Mouse (Mus musculus): ENCODE data around the gene Krt35. TPM values are rescaled to one million over a fixed set of nuclear protein-coding genes. Genes with fewer than 3 reads are reported as not detected.
A peak's percentile ranks its signal among the peaks of the same experiment; 100 is the strongest.

Krt35 gene
- polyA plus RNA-seq (2015; fragmentation: Nextera tagmentation; extraction: Ambion mirVana): not detected in 2 replicates

DNA sequence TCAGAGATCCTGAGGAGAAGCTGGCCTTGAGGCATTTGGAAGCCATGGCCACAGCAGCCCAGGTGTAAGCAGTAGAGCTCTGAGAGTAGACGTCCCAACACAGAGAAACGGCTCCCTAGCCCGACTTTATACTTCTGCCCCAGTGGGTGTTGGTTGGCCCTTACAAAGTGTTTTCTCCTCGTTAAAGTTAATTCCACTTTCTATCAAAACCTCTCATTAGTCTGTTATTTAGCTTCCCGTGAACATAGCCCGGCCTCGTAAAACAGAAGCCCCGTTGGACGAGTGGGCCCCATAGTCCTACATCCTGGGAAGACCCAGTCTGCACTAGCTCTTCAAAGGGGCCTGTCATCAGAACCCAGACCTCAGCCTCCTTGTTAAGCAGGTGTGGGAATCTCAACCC, at the start of gene Krt35:
Gene Krt35, minus strand, starts transcription at position 101 of the 400 bp plus-strand sequence.
- ATAC-seq (ENCODE audit: low read depth) (no peak), DNase-seq (no peak)
- Histone ChIP-seq H3K27me3 (no peaks in the 10 kb centered on the region), H3K27ac (no peak within 1 kb of the TSS), H3K9ac (no peak within 1 kb of the TSS), H3K4me2 (no peak within 1 kb of the TSS), H3K36me3 (no peaks in the 10 kb centered on the region), H3K9me3 (replicated peaks) (no peaks in the 10 kb centered on the region), H3K4me3 (replicated peaks) (no peak within 1 kb of the TSS), H3K4me1 (replicated peaks) (no peaks in the 10 kb centered on the region)
- 78% methylated on average over 9 of the region's 9 CpGs for WGBS (ENCODE audit: insufficient replicate concordance)

DNA sequence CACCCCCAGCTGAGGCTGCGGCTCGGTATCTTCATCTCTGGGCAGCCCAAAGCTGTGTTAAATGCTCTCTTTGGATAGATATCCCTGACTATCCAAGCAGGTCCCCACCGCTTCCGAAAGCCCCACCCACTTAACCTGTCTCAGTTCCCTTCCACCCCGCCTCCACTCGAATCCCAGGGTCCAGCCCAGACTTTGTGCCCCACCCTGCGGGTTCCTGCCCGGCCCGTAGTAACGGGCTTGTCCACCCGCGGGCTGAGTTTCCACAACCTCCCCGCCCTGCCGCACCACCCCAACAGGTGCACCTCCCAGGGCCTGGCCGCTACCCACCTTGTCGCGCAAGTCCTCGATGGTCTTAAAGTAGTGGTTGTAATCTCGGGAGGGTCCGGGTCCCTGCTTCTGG, 49.1 kb upstream of the Krt35 start:
- Histone ChIP-seq H3K4me1 (replicated peaks) (no peaks in the 10 kb centered on the region), H3K9ac (no peak overlapping the region), H3K4me2 (peak overlapping the region; percentile 48), H3K27me3 (peaks cover 30% of the 10 kb centered on the region), H3K9me3 (replicated peaks) (no peaks in the 10 kb centered on the region), H3K36me3 (no peaks in the 10 kb centered on the region), H3K4me3 (replicated peaks) (peak overlapping the region; percentile 25), H3K27ac (no peak overlapping the region)
- ATAC-seq (ENCODE audit: low read depth) (no peak), DNase-seq (no peak)
- 2% methylated on average over 20 of the region's 20 CpGs for WGBS (ENCODE audit: insufficient replicate concordance)

DNA sequence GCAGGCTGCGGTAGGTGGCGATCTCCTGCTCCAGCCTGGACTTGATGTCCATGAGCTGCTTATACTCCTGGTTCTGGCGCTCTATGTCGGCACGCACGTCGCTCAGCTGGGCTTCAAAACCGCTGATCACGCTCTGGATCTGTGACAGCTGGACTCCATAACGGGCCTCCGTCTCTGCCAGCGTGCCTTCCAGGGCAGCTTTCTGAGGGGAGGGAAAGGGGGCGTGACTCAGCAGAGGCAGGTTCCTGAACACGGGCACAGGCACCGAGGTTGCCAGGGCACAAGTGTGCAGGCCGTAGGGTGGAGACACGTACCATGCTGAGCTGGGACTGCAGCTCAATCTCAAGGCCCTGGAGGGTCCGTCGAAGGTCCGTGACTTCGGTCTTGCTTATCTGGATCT, 44.9 kb upstream of the Krt35 start:
- Histone ChIP-seq H3K9ac (no peak overlapping the region), H3K27me3 (peaks cover 20% of the 10 kb centered on the region), H3K4me3 (replicated peaks) (no peak overlapping the region), H3K9me3 (replicated peaks) (no peaks in the 10 kb centered on the region), H3K36me3 (no peaks in the 10 kb centered on the region), H3K4me1 (replicated peaks) (no peaks in the 10 kb centered on the region), H3K4me2 (no peak overlapping the region), H3K27ac (no peak overlapping the region)
- 83% methylated on average over 21 of the region's 21 CpGs for WGBS (ENCODE audit: insufficient replicate concordance)
- ATAC-seq (ENCODE audit: low read depth) (no peak), DNase-seq (no peak)

GRCm38 (mm10) chr11:100139391-100139790, 43.4 kb upstream of the Krt35 start:
- no peaks in the 10 kb centered on the region for H3K4me1 ChIP-seq (replicated peaks)
- H3K4me2 ChIP-seq: no peak overlapping the region
- no peak for DNase-seq
- ATAC-seq (ENCODE audit: low read depth): no peak
- no peaks in the 10 kb centered on the region for H3K9me3 ChIP-seq (replicated peaks)
- no peaks in the 10 kb centered on the region for H3K36me3 ChIP-seq
- H3K4me3 ChIP-seq (replicated peaks): no peak overlapping the region
- 69% methylated on average over 2 of the region's 2 CpGs for WGBS (ENCODE audit: insufficient replicate concordance)
- H3K27ac ChIP-seq: no peak overlapping the region
- H3K27me3 ChIP-seq: peaks cover 4% of the 10 kb centered on the region
- H3K9ac ChIP-seq: no peak overlapping the region

DNA sequence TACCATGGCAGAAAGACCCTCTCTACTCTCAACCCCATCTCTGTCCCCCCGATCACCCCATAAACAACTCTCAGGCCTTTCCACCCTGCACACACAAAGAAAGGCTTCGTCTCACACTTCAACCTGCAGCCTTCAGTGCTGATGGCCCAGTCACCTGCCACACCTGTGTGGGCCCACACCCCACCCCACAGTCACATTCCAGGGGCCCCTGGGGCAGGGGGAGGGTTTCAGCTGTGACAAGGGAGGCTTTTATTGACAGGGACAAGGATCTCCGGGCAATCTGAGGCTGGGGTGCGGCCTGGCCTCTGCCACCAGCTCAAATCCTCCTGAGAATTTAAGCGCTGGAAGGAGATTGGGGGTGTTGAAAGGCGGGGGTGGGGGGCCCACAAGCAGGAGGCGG, 42.8 kb upstream of the Krt35 start:
- DNase-seq (no peak), ATAC-seq (ENCODE audit: low read depth) (no peak)
- H3K36me3 ChIP-seq: no peaks in the 10 kb centered on the region
- WGBS (ENCODE audit: insufficient replicate concordance): 50% methylated on average over 7 of the region's 7 CpGs
- H3K4me2 ChIP-seq: no peak overlapping the region
- no peak overlapping the region for H3K4me3 ChIP-seq (replicated peaks)
- no peaks in the 10 kb centered on the region for H3K9me3 ChIP-seq (replicated peaks)
- H3K27me3 ChIP-seq: no peaks in the 10 kb centered on the region
- no peak overlapping the region for H3K9ac ChIP-seq
- H3K27ac ChIP-seq: no peak overlapping the region
- H3K4me1 ChIP-seq (replicated peaks): no peaks in the 10 kb centered on the region

DNA sequence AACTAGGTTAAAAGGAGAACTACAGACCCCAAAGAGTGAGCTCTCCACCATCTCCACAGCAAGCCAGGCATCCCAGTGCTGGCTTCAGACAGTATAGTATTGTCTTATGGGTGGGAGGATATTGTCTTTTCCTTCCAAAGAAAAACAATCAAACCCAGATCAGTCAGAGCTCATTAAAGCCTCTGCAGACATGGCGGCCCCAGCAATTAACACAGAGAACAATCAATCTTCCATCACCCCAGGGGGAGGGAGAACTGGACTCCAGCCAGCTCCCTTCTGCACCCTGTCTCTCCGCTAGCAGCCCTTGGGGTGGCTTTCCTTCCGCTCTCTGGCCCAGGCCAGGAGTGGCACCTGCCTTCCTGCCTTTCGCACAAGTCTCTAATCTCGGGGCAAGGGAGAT, 41.7 kb upstream of the Krt35 start:
- no peaks in the 10 kb centered on the region for H3K9me3 ChIP-seq (replicated peaks)
- DNase-seq (no peak), ATAC-seq (ENCODE audit: low read depth) (no peak)
- H3K27ac ChIP-seq: no peak overlapping the region
- H3K4me1 ChIP-seq (replicated peaks): no peaks in the 10 kb centered on the region
- no peak overlapping the region for H3K4me2 ChIP-seq
- H3K27me3 ChIP-seq: no peaks in the 10 kb centered on the region
- H3K4me3 ChIP-seq (replicated peaks): no peak overlapping the region
- 52% methylated on average over 5 of the region's 5 CpGs for WGBS (ENCODE audit: insufficient replicate concordance)
- H3K9ac ChIP-seq: no peak overlapping the region
- H3K36me3 ChIP-seq: no peaks in the 10 kb centered on the region

- H3K36me3 ChIP-seq: no peaks in the 10 kb centered on the region
- ATAC-seq (ENCODE audit: low read depth): no peak
- DNase-seq: no peak
- H3K4me2 ChIP-seq: no peak overlapping the region
- H3K27me3 ChIP-seq: no peaks in the 10 kb centered on the region
- H3K9ac ChIP-seq: no peak overlapping the region
- no peaks in the 10 kb centered on the region for H3K9me3 ChIP-seq (replicated peaks)
- no peaks in the 10 kb centered on the region for H3K4me1 ChIP-seq (replicated peaks)
- no peak overlapping the region for H3K4me3 ChIP-seq (replicated peaks)
- WGBS (ENCODE audit: insufficient replicate concordance): 25% methylated on average over 5 of the region's 5 CpGs
- no peak overlapping the region for H3K27ac ChIP-seq
Measured at GRCm38 (mm10) chr11:100136559-100136958, 40.5 kb upstream of the Krt35 start.

GRCm38 (mm10) chr11:100135731-100136130, 39.7 kb upstream of the Krt35 start, which contains the start of gene Krt15:
Gene Krt15, minus strand, starts transcription at chr11:100135928.
- Histone ChIP-seq H3K4me2 (no peak within 1 kb of the TSS), H3K4me1 (replicated peaks) (no peaks in the 10 kb centered on the region), H3K27ac (no peak within 1 kb of the TSS), H3K27me3 (no peaks in the 10 kb centered on the region), H3K4me3 (replicated peaks) (no peak within 1 kb of the TSS), H3K9ac (no peak within 1 kb of the TSS), H3K36me3 (no peaks in the 10 kb centered on the region), H3K9me3 (replicated peaks) (no peaks in the 10 kb centered on the region)
- no peak for ATAC-seq (ENCODE audit: low read depth)
- no peak for DNase-seq
- WGBS (ENCODE audit: insufficient replicate concordance): 42% methylated on average over 7 of the region's 7 CpGs

DNA sequence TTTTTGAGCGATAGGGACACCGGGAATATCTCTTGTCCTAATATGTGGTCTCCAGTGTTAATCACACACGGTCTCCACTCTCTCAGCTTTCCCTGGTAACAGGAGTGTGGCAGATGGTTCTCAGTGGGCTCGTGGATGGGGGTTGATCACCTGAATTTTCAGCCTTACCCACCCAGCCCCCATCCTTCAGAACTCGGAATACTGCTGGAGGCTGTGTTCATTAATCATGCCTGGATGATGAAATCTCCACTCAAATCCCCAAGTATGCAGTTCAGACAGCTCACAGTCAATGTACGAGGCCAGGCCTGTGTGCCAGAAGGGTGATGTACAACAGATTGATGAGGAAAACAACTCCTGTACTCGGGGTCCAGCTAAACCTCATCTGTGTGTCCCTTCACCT, 28.9 kb upstream of the Krt35 start:
- ATAC-seq (ENCODE audit: low read depth): no peak
- DNase-seq: no peak
- no peak overlapping the region for H3K4me3 ChIP-seq (replicated peaks)
- H3K9ac ChIP-seq: no peak overlapping the region
- 61% methylated on average over 7 of the region's 7 CpGs for WGBS (ENCODE audit: insufficient replicate concordance)
- H3K4me2 ChIP-seq: no peak overlapping the region
- H3K4me1 ChIP-seq (replicated peaks): no peaks in the 10 kb centered on the region
- H3K27me3 ChIP-seq: no peaks in the 10 kb centered on the region
- no peaks in the 10 kb centered on the region for H3K36me3 ChIP-seq
- no peaks in the 10 kb centered on the region for H3K9me3 ChIP-seq (replicated peaks)
- H3K27ac ChIP-seq: no peak overlapping the region

- no peaks in the 10 kb centered on the region for H3K27me3 ChIP-seq
- DNase-seq (no peak), ATAC-seq (ENCODE audit: low read depth) (no peak)
- H3K4me3 ChIP-seq (replicated peaks): no peak within 1 kb of the TSS
- H3K9me3 ChIP-seq (replicated peaks): no peaks in the 10 kb centered on the region
- 55% methylated on average over 3 of the region's 3 CpGs for WGBS (ENCODE audit: insufficient replicate concordance)
- H3K9ac ChIP-seq: no peak within 1 kb of the TSS
- H3K36me3 ChIP-seq: no peaks in the 10 kb centered on the region
- H3K4me1 ChIP-seq (replicated peaks): no peaks in the 10 kb centered on the region
- no peak within 1 kb of the TSS for H3K27ac ChIP-seq
- H3K4me2 ChIP-seq: no peak within 1 kb of the TSS
Measured at GRCm38 (mm10) chr11:100121466-100121865, 25.4 kb upstream of the Krt35 start, which contains the start of gene Krt13. Gene Krt13, minus strand, starts transcription at chr11:100121566.

DNA sequence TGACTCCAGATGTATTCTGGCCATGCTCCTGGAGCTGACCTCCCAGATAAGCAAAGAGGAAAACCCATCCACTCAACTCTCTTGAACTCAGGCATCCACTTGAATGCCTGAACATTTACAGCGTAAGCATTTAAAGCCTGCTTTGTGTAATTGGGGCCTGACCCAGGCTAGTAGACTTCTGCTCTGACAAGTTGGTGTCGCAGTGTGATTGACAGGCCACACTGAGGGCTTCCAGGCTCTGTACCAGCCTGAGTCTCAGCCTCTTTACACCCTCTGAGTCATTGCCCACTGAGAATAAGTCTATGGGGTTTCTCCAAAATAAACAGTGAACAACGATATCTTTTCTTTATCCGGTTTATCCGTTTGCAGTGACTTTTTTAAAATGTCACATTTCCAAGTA, 24.3 kb upstream of the Krt35 start:
- no peak overlapping the region for H3K27ac ChIP-seq
- DNase-seq (no peak), ATAC-seq (ENCODE audit: low read depth) (no peak)
- no peaks in the 10 kb centered on the region for H3K27me3 ChIP-seq
- no peaks in the 10 kb centered on the region for H3K9me3 ChIP-seq (replicated peaks)
- H3K36me3 ChIP-seq: no peaks in the 10 kb centered on the region
- no peaks in the 10 kb centered on the region for H3K4me1 ChIP-seq (replicated peaks)
- no peak overlapping the region for H3K4me2 ChIP-seq
- no peak overlapping the region for H3K4me3 ChIP-seq (replicated peaks)
- 75% methylated on average over 5 of the region's 5 CpGs for WGBS (ENCODE audit: insufficient replicate concordance)
- H3K9ac ChIP-seq: no peak overlapping the region

GRCm38 (mm10) chr11:100113742-100114029, 17.6 kb upstream of the Krt35 start:
- no peaks in the 10 kb centered on the region for H3K27me3 ChIP-seq
- no peaks in the 10 kb centered on the region for H3K36me3 ChIP-seq
- H3K27ac ChIP-seq: no peak overlapping the region
- ATAC-seq (ENCODE audit: low read depth): no peak
- WGBS (ENCODE audit: insufficient replicate concordance): 68% methylated on average over 2 of the region's 2 CpGs
- no peak overlapping the region for H3K4me3 ChIP-seq (replicated peaks)
- DNase-seq: no peak
- no peak overlapping the region for H3K9ac ChIP-seq
- no peak overlapping the region for H3K4me2 ChIP-seq
- no peaks in the 10 kb centered on the region for H3K9me3 ChIP-seq (replicated peaks)
- no peaks in the 10 kb centered on the region for H3K4me1 ChIP-seq (replicated peaks)
